Mouse (Mus musculus) G1E (cell line): Measurements from ENCODE around the gene Tmem53.

Source experiments
- CTCF ChIP-seq: IDR thresholded peaks from 2 replicates; pipeline ENCODE4 v1.5.1; 2012; ENCODE audit warnings: low read depth, low read length, inconsistent platforms, mixed read lengths
- GATA1 ChIP-seq: IDR thresholded peaks from 2 replicates; pipeline ENCODE4 v1.6.1; 2012; ENCODE audit warnings: borderline replicate concordance, low read length, inconsistent platforms, mixed read lengths
- GATA2 ChIP-seq: IDR thresholded peaks from 2 replicates; pipeline ENCODE4 v1.6.1; 2012; ENCODE audit warnings: low read depth, low read length, inconsistent platforms, borderline replicate concordance
- TAL1 ChIP-seq: conservative IDR thresholded peaks from 2 replicates; pipeline ENCODE4 v1.6.1; 2012; ENCODE audit warnings: low read depth, low read length, inconsistent platforms, mixed read lengths

- TF ChIP-seq CTCF (no peak), GATA2 (no peak), TAL1 (no peak), GATA1 (no peak)
These were observed 20.5 kb upstream of the Tmem53 start for GRCm38 (mm10) chr4:117231208-117231607.
